Mouse (Mus musculus) liver, embryonic 11.5 days (tissue): ENCODE data around the gene Rbm20. TPM values are rescaled to one million over a fixed set of nuclear protein-coding genes. Genes with fewer than 3 reads are reported as not detected.
A peak's percentile ranks its signal among the peaks of the same experiment; 100 is the strongest.
"Not testable (repeated sequence)": the region's sequence is repeated elsewhere in the genome, so short reads cannot be mapped to it uniquely, and the experiment has no call there.

Source experiments
- ATAC-seq: fragments of 200-750 bp; cut with Nextera tagmentation; replicated peaks from 2 replicates; pipeline ENCODE4 v1.8.0; 2017; ENCODE audit warnings: moderate number of reproducible peaks, mild to moderate bottlenecking, moderate TSS enrichment, moderate library complexity; ENCODE audit not compliant: low FRiP score
- DNase-seq: peaks from one replicate; pipeline ENCODE4 v3.0.0-alpha.2; 2017; ENCODE audit warnings: low spot score
- H3K27ac ChIP-seq: fragments of 300-500 bp; sonication (generic); 2 replicates; pipeline ENCODE4 v1.5.1; 2014; ENCODE audit warnings: mild to moderate bottlenecking, low read depth, low read length, control low read depth
- H3K27me3 ChIP-seq: fragments of 300-500 bp; sonication (generic); replicated peaks from 2 replicates; pipeline ENCODE4 v1.6.1; 2014; ENCODE audit warnings: low read length, mixed read lengths; ENCODE audit not compliant: control insufficient read depth, insufficient read depth
- H3K36me3 ChIP-seq: fragments of 300-500 bp; sonication (generic); 2 replicates; pipeline ENCODE4 v1.6.1; 2014; ENCODE audit warnings: mild to moderate bottlenecking, low read length, moderate library complexity, mixed read lengths; ENCODE audit not compliant: control insufficient read depth, insufficient read depth
- H3K4me1 ChIP-seq: fragments of 300-500 bp; sonication (generic); replicated peaks from 2 replicates; pipeline ENCODE4 v1.6.1; 2014; ENCODE audit warnings: low read length, mixed read lengths; ENCODE audit not compliant: control insufficient read depth, insufficient read depth
- H3K4me2 ChIP-seq: fragments of 300-500 bp; sonication (generic); 2 replicates; pipeline ENCODE4 v1.6.1; 2014; ENCODE audit warnings: mild to moderate bottlenecking, control low read depth, moderate library complexity
- H3K4me3 ChIP-seq: fragments of 300-500 bp; sonication (generic); 2 replicates; pipeline ENCODE4 v1.5.1; 2014; ENCODE audit warnings: low read depth, low read length, control low read depth
- H3K9ac ChIP-seq: fragments of 300-500 bp; sonication (generic); 2 replicates; pipeline ENCODE4 v1.6.1; 2014; ENCODE audit warnings: low read depth, low read length, control low read depth
- H3K9me3 ChIP-seq: fragments of 300-500 bp; sonication (generic); 2 replicates; pipeline ENCODE4 v1.6.1; 2016; ENCODE audit warnings: low read length, inconsistent platforms, mixed read lengths; ENCODE audit not compliant: control insufficient read depth
- WGBS: fragments of 180-500 bp; shearing (Covaris S2); extraction: QIAGEN DNeasy Blood & Tissue Kit; methylation state at CpG from one replicate; pipeline ENCODE4 v1.1.7; 2014; 5-methylcytosine and 5-hydroxymethylcytosine counted together
- polyA plus RNA-seq: library from polyadenylated mRNA; unstranded; fragments of >200 nt; fragmentation: Nextera tagmentation; extraction: Ambion mirVana; gene quantifications from 2 replicates; pipeline ENCODE4 v1.2.1, GENCODE M21; 2014

Gene Rbm20
- polyA plus RNA-seq, 1 experiment from 2014 or later, result 0.37 TPM

DNA sequence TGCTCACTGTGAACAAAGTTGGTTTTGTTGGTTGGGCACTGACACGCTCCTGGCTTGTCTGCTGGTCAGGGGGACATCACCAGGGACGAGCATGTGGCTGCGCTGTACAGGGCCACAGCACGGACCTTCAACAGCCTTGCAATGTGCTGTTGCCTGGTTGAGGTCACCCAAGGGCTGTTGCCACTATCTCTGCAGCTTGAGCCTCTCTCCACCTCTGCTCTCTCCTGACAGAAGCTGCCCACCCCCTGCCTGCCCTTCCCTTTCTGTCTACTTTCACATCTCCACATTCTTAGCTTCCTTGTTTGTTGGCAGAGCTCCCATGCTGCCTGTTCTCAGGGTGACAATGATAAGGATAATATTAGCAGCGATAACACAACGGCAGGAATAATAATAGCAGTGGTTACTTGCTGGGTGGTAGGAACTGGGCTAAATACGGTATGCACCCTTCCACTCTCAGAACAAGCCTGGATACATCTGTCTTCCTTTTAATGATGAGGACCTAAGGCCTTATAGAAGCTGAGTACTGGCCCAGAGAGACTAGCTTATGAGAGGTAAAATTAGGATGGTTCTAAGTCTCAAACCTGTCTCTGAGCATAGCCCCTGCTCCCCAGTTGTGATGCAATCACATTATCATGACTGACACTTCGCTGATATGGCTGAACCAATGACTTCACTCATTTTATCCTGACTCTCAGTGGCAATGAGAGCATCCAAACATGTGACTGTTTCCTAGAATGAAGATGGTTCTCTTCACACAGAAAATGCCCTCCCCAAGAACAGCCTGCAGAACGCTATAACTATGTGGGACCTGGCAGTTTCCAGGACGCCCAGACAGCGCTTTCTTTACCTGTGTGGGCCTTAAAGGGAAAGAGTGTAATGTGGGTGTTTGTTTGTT is 124.9 kb downstream of the Rbm20 start:
- Histone ChIP-seq H3K27me3 (no peaks in the 10 kb centered on the region), H3K36me3 (no peaks in the 10 kb centered on the region), H3K4me3 (no peak overlapping the region), H3K9me3 (no peaks in the 10 kb centered on the region), H3K4me2 (peak overlapping the region; percentile 12), H3K9ac (peak overlapping the region; percentile 38), H3K27ac (peak overlapping the region; percentile 83), H3K4me1 (peaks cover 45% of the 10 kb centered on the region)
- DNase-seq, result no peak
- ATAC-seq, result peak; percentile 65
- 45% methylated on average over 11 of the region's 11 CpGs for WGBS

DNA sequence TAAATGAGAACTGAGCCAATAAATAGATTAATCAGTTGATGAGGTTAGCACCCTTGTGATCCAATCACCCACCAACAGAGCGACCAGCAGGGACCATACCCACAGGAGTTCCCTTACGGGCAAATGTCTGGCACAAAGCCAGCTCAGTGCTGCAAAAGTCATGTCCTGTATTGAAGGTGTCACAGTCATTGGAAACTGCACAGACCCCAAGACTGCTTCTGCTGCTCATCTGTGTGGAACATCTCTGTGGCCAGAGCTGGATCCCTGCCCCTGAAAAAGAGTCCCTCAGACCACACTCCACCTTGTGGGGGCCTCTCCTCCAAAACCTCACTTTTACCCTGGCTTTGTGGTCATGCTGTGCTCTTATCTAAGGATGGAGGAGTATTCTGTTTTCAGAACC is 126.8 kb downstream of the Rbm20 start:
- no peaks in the 10 kb centered on the region for H3K27me3 ChIP-seq
- H3K9ac ChIP-seq, result 0 out of 2 replicates have a peak overlapping the region, but pooled peaks have one; percentile 4
- no peaks in the 10 kb centered on the region for H3K36me3 ChIP-seq
- no peak for ATAC-seq
- H3K4me2 ChIP-seq, result no peak overlapping the region
- no peaks in the 10 kb centered on the region for H3K9me3 ChIP-seq
- peak overlapping the region; percentile 29; the same call in 1 of the 2 replicates for H3K27ac ChIP-seq
- 71% methylated on average over 2 of the region's 2 CpGs for WGBS
- H3K4me3 ChIP-seq, result no peak overlapping the region
- peaks cover 51% of the 10 kb centered on the region for H3K4me1 ChIP-seq
- DNase-seq, result no peak

- Histone ChIP-seq H3K4me1 (peaks cover 55% of the 10 kb centered on the region), H3K27me3 (no peaks in the 10 kb centered on the region)
- DNase-seq, result no peak
Measured at GRCm38 (mm10) chr19:53805063-53805462, 128.0 kb downstream of the Rbm20 start.

GRCm38 (mm10) chr19:53806126-53806525 is 129.0 kb downstream of the Rbm20 start:
- Histone ChIP-seq H3K4me1 (peaks cover 49% of the 10 kb centered on the region), H3K4me2 (no peak overlapping the region), H3K4me3 (no peak overlapping the region), H3K9me3 (no peaks in the 10 kb centered on the region), H3K27me3 (no peaks in the 10 kb centered on the region), H3K36me3 (no peaks in the 10 kb centered on the region), H3K27ac (peak overlapping the region; percentile 10; the same call in 1 of the 2 replicates), H3K9ac (no peak overlapping the region)
- no peak for ATAC-seq
- DNase-seq, result no peak
- WGBS, result 67% methylated on average over 7 of the region's 7 CpGs

More at GRCm38 (mm10) chr19:53805063-53805462, 128.0 kb downstream of the Rbm20 start:
- no peak overlapping the region for H3K27ac ChIP-seq
- 67% methylated on average over 3 of the region's 3 CpGs for WGBS
- H3K9me3 ChIP-seq, result no peaks in the 10 kb centered on the region
- H3K4me2 ChIP-seq, result no peak overlapping the region
- ATAC-seq, result no peak
- no peaks in the 10 kb centered on the region for H3K36me3 ChIP-seq
- H3K4me3 ChIP-seq, result no peak overlapping the region
- H3K9ac ChIP-seq, result no peak overlapping the region

- not testable (repeated sequence) for H3K9ac ChIP-seq, H3K4me3 ChIP-seq, H3K36me3 ChIP-seq, DNase-seq, H3K27me3 ChIP-seq, H3K9me3 ChIP-seq, H3K4me2 ChIP-seq, ATAC-seq
- WGBS, result 71% methylated on average over 6 of the region's 6 CpGs
- Histone ChIP-seq H3K27ac (peak overlapping the region; percentile 10; the same call in 1 of the 2 replicates), H3K4me1 (peaks cover 43% of the 10 kb centered on the region)
Measured at GRCm38 (mm10) chr19:53806526-53807275, 129.6 kb downstream of the Rbm20 start.

GRCm38 (mm10) chr19:53807276-53807801 is 130.2 kb downstream of the Rbm20 start:
- Histone ChIP-seq H3K9me3 (no peaks in the 10 kb centered on the region), H3K36me3 (no peaks in the 10 kb centered on the region), H3K27ac (no peak overlapping the region), H3K4me3 (no peak overlapping the region), H3K4me2 (peak overlapping the region; percentile 52; the same call in 1 of the 2 replicates), H3K27me3 (no peaks in the 10 kb centered on the region), H3K9ac (no peak overlapping the region), H3K4me1 (peaks cover 37% of the 10 kb centered on the region)
- WGBS, result 62% methylated on average over 5 of the region's 5 CpGs
- DNase-seq (no peak), ATAC-seq (no peak)

- Histone ChIP-seq H3K36me3 (no peaks in the 10 kb centered on the region), H3K27ac (peak overlapping the region; percentile 73), H3K4me1 (peaks cover 34% of the 10 kb centered on the region), H3K9ac (peak overlapping the region; percentile 42), H3K4me3 (0 out of 2 replicates have a peak overlapping the region, but pooled peaks have one; percentile 25), H3K4me2 (peak overlapping the region; percentile 55), H3K9me3 (no peaks in the 10 kb centered on the region), H3K27me3 (no peaks in the 10 kb centered on the region)
- WGBS, result 35% methylated on average over 15 of the region's 15 CpGs
- DNase-seq (no peak), ATAC-seq (peak; percentile 46; the same call in 1 of the 2 replicates)
Measured at GRCm38 (mm10) chr19:53808041-53808777, 131.1 kb downstream of the Rbm20 start.
